Mouse (Mus musculus): ENCODE measurements around the gene Tial1. TPM values are rescaled to one million over a fixed set of nuclear protein-coding genes. Genes with fewer than 3 reads are reported as not detected.
A peak's percentile ranks its signal among the peaks of the same experiment; 100 is the strongest.

Tial1 gene
- polyA plus RNA-seq, 1 experiment from 2014 or later, result 15.4 TPM

- H3K9me3 ChIP-seq (ENCODE audit: low read length), result no peaks in the 10 kb centered on the region
- no peaks in the 10 kb centered on the region for H3K27me3 ChIP-seq (replicated peaks; ENCODE audit: insufficient read depth, low read length)
- no peak overlapping the region for H3K4me3 ChIP-seq (ENCODE audit: low read depth, low read length)
- H3K36me3 ChIP-seq (ENCODE audit: insufficient read depth, low read length), result peaks cover 14% of the 10 kb centered on the region; the same call in 1 of the 2 replicates
- 67% methylated on average over 2 of the region's 2 CpGs for WGBS
- DNase-seq (ENCODE audit: low spot score) (no peak), ATAC-seq (no peak)
- no peak for TF ChIP-seq CTCF (IDR thresholded peaks at IDR 0.05)
- no peak for TF ChIP-seq EP300 (IDR thresholded peaks at IDR 0.05)
- H3K27ac ChIP-seq (ENCODE audit: low read length), result no peak overlapping the region
- H3K4me2 ChIP-seq (replicated peaks; ENCODE audit: low read depth, low read length), result no peak overlapping the region
- H3K9ac ChIP-seq (replicated peaks; ENCODE audit: low read depth), result no peak overlapping the region
- H3K4me1 ChIP-seq (ENCODE audit: insufficient read depth, low read depth, low read length), result no peaks in the 10 kb centered on the region
Measured at GRCm38 (mm10) chr7:128440584-128440983, 20.9 kb downstream of the Tial1 start.

- no peak overlapping the region for H3K4me3 ChIP-seq (ENCODE audit: low read depth, low read length)
- no peaks in the 10 kb centered on the region for H3K9me3 ChIP-seq (ENCODE audit: low read length)
- H3K27me3 ChIP-seq (replicated peaks; ENCODE audit: insufficient read depth, low read length), result no peaks in the 10 kb centered on the region
- DNase-seq (ENCODE audit: low spot score), result no peak
- H3K4me1 ChIP-seq (ENCODE audit: insufficient read depth, low read depth, low read length), result no peaks in the 10 kb centered on the region
- no peak overlapping the region for H3K4me2 ChIP-seq (replicated peaks; ENCODE audit: low read depth, low read length)
- TF ChIP-seq CTCF (IDR thresholded peaks at IDR 0.05), result no peak
- TF ChIP-seq EP300 (IDR thresholded peaks at IDR 0.05), result no peak
- WGBS, result 85% methylated on average over 6 of the region's 6 CpGs
- H3K27ac ChIP-seq (ENCODE audit: low read length), result no peak overlapping the region
- H3K9ac ChIP-seq (replicated peaks; ENCODE audit: low read depth), result no peak overlapping the region
- ATAC-seq, result no peak
- H3K36me3 ChIP-seq (ENCODE audit: insufficient read depth, low read length), result peaks cover 10% of the 10 kb centered on the region; the same call in 1 of the 2 replicates
Measured at GRCm38 (mm10) chr7:128439251-128439650, 22.3 kb downstream of the Tial1 start.

DNA sequence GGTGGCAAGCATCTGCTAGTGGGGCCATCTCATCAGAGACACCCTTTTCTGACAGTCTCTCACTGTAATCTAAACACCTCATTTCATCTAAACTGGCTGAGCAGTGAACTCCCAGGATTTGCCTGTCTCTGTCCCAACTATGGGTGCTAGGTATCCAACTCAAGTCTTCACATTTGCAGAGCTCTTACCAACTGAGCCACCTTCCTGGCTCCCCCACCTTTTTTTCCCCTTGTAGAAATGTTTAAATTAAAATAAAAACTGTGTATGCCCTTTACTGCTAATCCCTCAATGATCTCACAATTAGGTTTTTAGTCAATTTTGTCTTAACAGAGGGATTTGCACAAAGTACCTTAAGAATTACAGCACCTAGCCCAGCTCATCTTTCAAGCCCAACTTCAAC lies 23.4 kb downstream of the Tial1 start:
- DNase-seq (ENCODE audit: low spot score) (no peak), ATAC-seq (no peak)
- no peaks in the 10 kb centered on the region for H3K27me3 ChIP-seq (replicated peaks; ENCODE audit: insufficient read depth, low read length)
- no peak overlapping the region for H3K27ac ChIP-seq (ENCODE audit: low read length)
- H3K36me3 ChIP-seq (ENCODE audit: insufficient read depth, low read length), result peaks cover 10% of the 10 kb centered on the region; the same call in 1 of the 2 replicates
- no peak for TF ChIP-seq EP300 (IDR thresholded peaks at IDR 0.05)
- no peak for TF ChIP-seq CTCF (IDR thresholded peaks at IDR 0.05)
- no peak overlapping the region for H3K9ac ChIP-seq (replicated peaks; ENCODE audit: low read depth)
- no peaks in the 10 kb centered on the region for H3K4me1 ChIP-seq (ENCODE audit: insufficient read depth, low read depth, low read length)
- no peaks in the 10 kb centered on the region for H3K9me3 ChIP-seq (ENCODE audit: low read length)
- H3K4me2 ChIP-seq (replicated peaks; ENCODE audit: low read depth, low read length), result no peak overlapping the region
- no peak overlapping the region for H3K4me3 ChIP-seq (ENCODE audit: low read depth, low read length)

DNA sequence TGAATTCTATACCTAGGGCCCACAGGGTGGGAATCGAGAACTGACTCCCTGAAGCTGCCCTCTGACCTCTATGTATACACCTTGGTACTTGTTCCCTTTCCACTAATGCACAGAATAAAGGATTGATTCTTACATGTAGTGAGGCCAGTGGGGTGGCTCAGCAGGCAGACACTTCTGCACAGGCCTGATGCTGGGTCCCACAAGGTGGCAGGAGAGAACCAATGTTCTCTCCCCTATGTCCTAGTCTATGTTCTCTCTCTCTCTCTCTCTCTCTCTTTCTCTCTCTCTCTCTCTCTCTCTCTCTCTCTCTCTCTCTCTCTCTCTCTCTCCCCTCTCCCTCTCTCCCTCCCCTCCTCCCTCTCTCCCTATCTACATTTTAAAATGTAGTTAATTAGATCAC lies 28.3 kb downstream of the Tial1 start:
- WGBS, result 46% methylated on average over 1 of the region's 1 CpGs
- Histone ChIP-seq H3K36me3 (ENCODE audit: insufficient read depth, low read length) (no peaks in the 10 kb centered on the region), H3K9ac (replicated peaks; ENCODE audit: low read depth) (no peak overlapping the region), H3K27me3 (replicated peaks; ENCODE audit: insufficient read depth, low read length) (no peaks in the 10 kb centered on the region), H3K27ac (ENCODE audit: low read length) (no peak overlapping the region), H3K9me3 (ENCODE audit: low read length) (no peaks in the 10 kb centered on the region), H3K4me1 (ENCODE audit: insufficient read depth, low read depth, low read length) (no peaks in the 10 kb centered on the region), H3K4me3 (ENCODE audit: low read depth, low read length) (no peak overlapping the region), H3K4me2 (replicated peaks; ENCODE audit: low read depth, low read length) (no peak overlapping the region)
- no peak for DNase-seq (ENCODE audit: low spot score)
- TF ChIP-seq EP300 (IDR thresholded peaks at IDR 0.05), result no peak
- peak; percentile 56 for TF ChIP-seq CTCF (IDR thresholded peaks at IDR 0.05)
- ATAC-seq, result no peak

- no peak overlapping the region for H3K9ac ChIP-seq (replicated peaks; ENCODE audit: low read depth)
- no peak for TF ChIP-seq EP300 (IDR thresholded peaks at IDR 0.05)
- no peak for TF ChIP-seq CTCF (IDR thresholded peaks at IDR 0.05)
- H3K4me3 ChIP-seq (ENCODE audit: low read depth, low read length), result no peak overlapping the region
- no peaks in the 10 kb centered on the region for H3K27me3 ChIP-seq (replicated peaks; ENCODE audit: insufficient read depth, low read length)
- H3K9me3 ChIP-seq (ENCODE audit: low read length), result no peaks in the 10 kb centered on the region
- no peak overlapping the region for H3K27ac ChIP-seq (ENCODE audit: low read length)
- ATAC-seq (no peak), DNase-seq (ENCODE audit: low spot score) (no peak)
- H3K4me1 ChIP-seq (ENCODE audit: insufficient read depth, low read depth, low read length), result no peaks in the 10 kb centered on the region
- H3K36me3 ChIP-seq (ENCODE audit: insufficient read depth, low read length), result no peaks in the 10 kb centered on the region
- H3K4me2 ChIP-seq (replicated peaks; ENCODE audit: low read depth, low read length), result no peak overlapping the region
- 63% methylated on average over 10 of the region's 10 CpGs for WGBS
Measured at GRCm38 (mm10) chr7:128432574-128432973, 28.9 kb downstream of the Tial1 start.

GRCm38 (mm10) chr7:128422491-128422890 lies 39.0 kb downstream of the Tial1 start:
- Histone ChIP-seq H3K36me3 (ENCODE audit: insufficient read depth, low read length) (no peaks in the 10 kb centered on the region), H3K27me3 (replicated peaks; ENCODE audit: insufficient read depth, low read length) (peaks cover 5% of the 10 kb centered on the region; the same call in 1 of the 2 replicates)
- 59% methylated on average over 3 of the region's 3 CpGs for WGBS

DNA sequence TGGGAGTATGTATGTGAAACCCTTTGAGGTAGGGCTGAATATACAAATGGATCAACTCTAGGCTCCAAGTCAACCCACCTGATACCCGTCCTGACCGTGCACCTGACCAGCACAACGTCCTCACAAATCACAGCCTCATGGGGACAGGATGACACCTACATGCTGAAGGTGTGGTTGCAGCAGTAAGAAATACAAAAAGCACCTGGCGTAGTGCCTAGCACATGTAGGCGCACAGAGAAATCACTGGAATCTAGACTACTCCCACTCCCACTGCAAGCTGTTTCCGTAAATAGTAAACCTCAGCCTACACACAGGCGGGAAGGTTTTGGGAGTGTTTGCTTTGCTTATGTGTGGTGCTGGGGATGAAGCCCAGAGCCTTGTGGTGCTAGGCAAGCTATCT lies 39.8 kb downstream of the Tial1 start:
- Histone ChIP-seq H3K4me3 (ENCODE audit: low read depth, low read length) (no peak overlapping the region), H3K9ac (replicated peaks; ENCODE audit: low read depth) (no peak overlapping the region), H3K4me1 (ENCODE audit: insufficient read depth, low read depth, low read length) (peaks cover 8% of the 10 kb centered on the region), H3K27me3 (replicated peaks; ENCODE audit: insufficient read depth, low read length) (peaks cover 8% of the 10 kb centered on the region; the same call in 1 of the 2 replicates), H3K36me3 (ENCODE audit: insufficient read depth, low read length) (no peaks in the 10 kb centered on the region), H3K27ac (ENCODE audit: low read length) (no peak overlapping the region), H3K4me2 (replicated peaks; ENCODE audit: low read depth, low read length) (no peak overlapping the region), H3K9me3 (ENCODE audit: low read length) (no peaks in the 10 kb centered on the region)
- DNase-seq (ENCODE audit: low spot score), result no peak
- no peak for ATAC-seq
- WGBS, result 77% methylated on average over 7 of the region's 7 CpGs
- TF ChIP-seq EP300 (IDR thresholded peaks at IDR 0.05), result no peak
- no peak for TF ChIP-seq CTCF (IDR thresholded peaks at IDR 0.05)

More at GRCm38 (mm10) chr7:128422491-128422890, 39.0 kb downstream of the Tial1 start:
- no peak for ATAC-seq
- Histone ChIP-seq H3K4me1 (ENCODE audit: insufficient read depth, low read depth, low read length) (peaks cover 6% of the 10 kb centered on the region), H3K9ac (replicated peaks; ENCODE audit: low read depth) (no peak overlapping the region), H3K4me3 (ENCODE audit: low read depth, low read length) (no peak overlapping the region), H3K27ac (ENCODE audit: low read length) (no peak overlapping the region), H3K4me2 (replicated peaks; ENCODE audit: low read depth, low read length) (no peak overlapping the region), H3K9me3 (ENCODE audit: low read length) (no peaks in the 10 kb centered on the region)
- TF ChIP-seq EP300 (IDR thresholded peaks at IDR 0.05) (no peak), CTCF (IDR thresholded peaks at IDR 0.05) (no peak)
- no peak for DNase-seq (ENCODE audit: low spot score)

Data from lung, postnatal 0 days (tissue).